Mouse (Mus musculus) G1E-ER4 (cell line): Measurements from ENCODE around the gene Art3. TPM values are rescaled to one million over a fixed set of nuclear protein-coding genes. Genes with fewer than 3 reads are reported as not detected.

Source experiments
- GATA1 ChIP-seq: IDR thresholded peaks from one replicate; pipeline ENCODE4 v1.8.0; 2012; ENCODE audit warnings: low read length, inconsistent platforms
- polyA plus RNA-seq: library from polyadenylated mRNA; stranded (reverse); fragments of >175 nt; gene quantifications from 2 replicates; pipeline ENCODE4 v1.2.3, GENCODE M21; 2012

Art3 gene
- polyA plus RNA-seq, 1 experiment = not detected

DNA sequence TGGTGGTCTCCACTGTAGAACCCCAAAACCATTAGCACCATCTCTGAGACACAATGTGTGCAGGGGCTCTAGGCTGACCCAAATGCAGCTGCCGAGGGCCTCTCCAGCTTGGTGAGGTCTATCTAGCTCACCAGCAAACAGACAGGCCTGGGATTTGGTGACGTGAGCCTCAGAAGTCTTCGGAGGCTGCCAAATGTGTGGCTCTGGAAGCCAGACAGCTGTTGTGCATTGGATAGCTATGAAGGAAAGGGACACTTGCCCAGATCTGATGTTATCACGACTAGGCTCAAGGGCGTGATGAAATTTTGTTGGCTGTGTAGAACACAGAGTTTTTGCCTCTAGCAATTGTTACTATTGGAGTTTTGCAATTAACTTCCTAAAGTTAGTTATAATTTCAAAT is 8.4 kb upstream of the Art3 start:
- no peak for TF ChIP-seq GATA1

DNA sequence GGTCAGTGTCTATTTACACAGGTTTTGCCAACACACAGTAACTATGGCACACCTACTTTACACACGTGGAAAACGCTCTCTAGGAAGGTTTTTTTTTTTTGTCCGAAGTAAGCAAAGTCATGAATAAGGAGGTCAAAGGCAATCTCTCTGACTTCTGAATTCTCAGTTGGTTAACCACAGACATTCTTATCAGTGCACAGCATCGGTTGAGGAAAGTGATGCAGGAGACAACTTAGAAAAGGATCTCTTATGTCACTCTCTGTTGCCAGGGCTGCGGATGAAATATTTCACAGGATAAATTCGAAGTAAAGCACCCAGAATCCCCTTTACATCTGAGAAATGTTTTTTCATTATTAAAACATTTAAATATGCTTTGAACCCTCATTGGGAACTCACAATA is 4.3 kb upstream of the Art3 start:
- no peak for TF ChIP-seq GATA1

- TF ChIP-seq GATA1 = no peak
Measured at GRCm38 (mm10) chr5:92327929-92328328, 3.7 kb upstream of the Art3 start, which contains the start of gene Cxcl9. Cxcl9 (minus strand) TSS chr5:92328079.

- no peak for TF ChIP-seq GATA1
Measured at GRCm38 (mm10) chr5:92331122-92331521, 505 bp upstream of the Art3 start.

- TF ChIP-seq GATA1 = no peak
Measured at GRCm38 (mm10) chr5:92332359-92332840, 773 bp downstream of the Art3 start.

- no peak for TF ChIP-seq GATA1
Measured at GRCm38 (mm10) chr5:92336743-92337142, 5.1 kb downstream of the Art3 start.

GRCm38 (mm10) chr5:92340606-92341005 is 9.0 kb downstream of the Art3 start:
- TF ChIP-seq GATA1 = no peak

DNA sequence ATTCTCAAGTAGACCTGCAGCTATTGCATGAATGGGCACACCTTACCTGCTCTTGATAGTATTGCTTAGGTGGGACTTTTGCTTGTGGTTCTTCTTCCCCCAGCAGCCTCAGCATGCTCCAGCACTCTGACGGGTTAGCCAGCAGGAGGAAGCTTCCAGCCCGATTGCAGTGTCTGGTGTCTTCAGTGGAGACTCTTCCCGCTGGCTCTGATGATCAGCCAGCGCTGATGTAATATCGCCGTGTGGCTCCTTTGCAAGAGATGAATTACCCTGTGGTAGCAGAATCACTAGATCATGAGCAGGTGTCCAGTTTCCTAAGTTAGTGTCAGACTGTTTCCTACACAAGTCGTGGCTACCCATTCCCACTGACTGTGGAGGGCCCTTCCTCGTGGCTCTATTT is 13.4 kb downstream of the Art3 start:
- no peak for TF ChIP-seq GATA1

DNA sequence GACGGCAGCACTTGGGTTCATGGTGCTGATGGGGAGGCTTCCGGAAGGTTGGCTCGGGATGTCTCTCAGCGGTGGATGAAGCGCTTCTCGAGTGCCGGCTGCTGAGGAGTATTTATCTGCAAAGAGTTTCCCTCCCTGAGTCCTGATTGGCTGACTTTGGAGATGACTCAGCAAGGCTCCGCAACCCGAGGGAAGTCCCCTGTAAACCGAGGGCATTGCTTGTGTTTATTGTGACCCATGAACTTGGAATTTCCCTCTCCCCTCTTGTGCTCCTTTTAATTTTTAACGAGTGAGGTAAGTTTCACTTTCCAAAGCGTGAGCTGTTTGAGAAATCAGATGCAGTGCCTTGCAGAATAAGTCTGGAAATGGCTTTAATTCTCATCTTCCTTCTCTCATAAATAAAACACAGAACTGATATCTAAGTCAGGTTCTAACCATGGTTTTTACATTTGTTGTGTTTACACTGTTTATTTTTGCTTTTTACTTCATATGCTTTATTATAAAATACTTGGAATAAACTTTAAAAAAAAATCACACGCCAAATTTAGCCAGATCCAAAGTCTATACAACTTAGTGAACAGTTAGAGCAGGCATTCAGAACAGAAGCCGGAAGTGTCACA is 17.3 kb downstream of the Art3 start, which contains the start of gene Cxcl10:
Gene Cxcl10 (minus strand): TSS at position 96 of the 620 bp plus-strand sequence.
- TF ChIP-seq GATA1 = no peak

DNA sequence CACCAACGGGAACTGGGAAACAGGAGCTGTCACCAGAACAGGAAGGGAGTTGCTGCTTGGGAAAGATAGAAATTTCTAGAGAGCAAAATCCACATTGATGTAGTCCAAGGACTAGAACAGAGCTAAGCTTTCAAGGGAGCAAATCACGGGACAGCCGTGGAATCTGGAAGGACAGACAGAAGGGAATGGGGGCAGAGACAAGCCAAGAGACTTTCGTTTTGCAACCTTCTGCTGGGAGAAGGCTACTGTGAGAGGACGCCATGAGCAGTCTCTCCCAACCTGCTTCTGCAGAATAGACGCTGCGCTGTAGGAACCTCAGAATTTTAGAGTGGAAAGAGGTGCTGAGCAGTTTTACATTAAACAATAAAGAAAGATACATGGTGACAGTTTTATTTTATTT is 18.1 kb downstream of the Art3 start:
- no peak for TF ChIP-seq GATA1

- no peak for TF ChIP-seq GATA1
Measured at GRCm38 (mm10) chr5:92353517-92353916, 21.9 kb downstream of the Art3 start.

- TF ChIP-seq GATA1 = no peak
Measured at GRCm38 (mm10) chr5:92358033-92358432, 26.4 kb downstream of the Art3 start.

DNA sequence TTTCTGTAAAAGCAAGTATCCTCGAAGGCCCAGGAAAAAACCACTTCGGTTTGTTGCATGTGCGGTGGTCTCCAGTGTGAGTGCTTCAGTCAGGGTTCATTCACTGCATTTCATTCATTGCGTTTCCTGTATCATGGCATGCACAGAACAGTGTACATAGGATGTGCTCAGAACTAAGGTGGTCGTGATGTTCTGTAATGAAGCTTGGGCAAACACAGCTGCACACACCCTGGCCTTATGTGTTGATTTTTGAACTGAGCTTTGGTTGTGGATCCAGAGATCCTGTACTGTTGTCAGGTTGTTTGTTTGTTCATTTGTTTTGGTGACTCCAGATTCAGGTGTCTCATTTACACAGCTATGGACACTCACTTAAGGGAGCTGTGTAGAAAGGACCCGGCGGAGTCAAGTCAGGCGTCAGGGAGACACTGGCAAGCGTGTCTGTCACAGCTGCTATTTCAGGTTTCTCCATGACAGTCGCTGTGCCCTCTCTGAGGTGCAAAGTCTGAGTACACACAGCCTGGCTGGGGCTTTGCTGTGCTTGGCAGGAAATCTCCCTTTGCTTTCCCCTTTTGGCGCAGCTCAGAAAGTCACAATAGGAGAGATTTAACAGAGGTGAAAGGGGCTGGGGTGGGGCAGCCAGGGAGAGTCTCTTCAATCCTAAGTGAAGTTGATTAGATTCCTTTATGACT is 27.3 kb downstream of the Art3 start:
- no peak for TF ChIP-seq GATA1

DNA sequence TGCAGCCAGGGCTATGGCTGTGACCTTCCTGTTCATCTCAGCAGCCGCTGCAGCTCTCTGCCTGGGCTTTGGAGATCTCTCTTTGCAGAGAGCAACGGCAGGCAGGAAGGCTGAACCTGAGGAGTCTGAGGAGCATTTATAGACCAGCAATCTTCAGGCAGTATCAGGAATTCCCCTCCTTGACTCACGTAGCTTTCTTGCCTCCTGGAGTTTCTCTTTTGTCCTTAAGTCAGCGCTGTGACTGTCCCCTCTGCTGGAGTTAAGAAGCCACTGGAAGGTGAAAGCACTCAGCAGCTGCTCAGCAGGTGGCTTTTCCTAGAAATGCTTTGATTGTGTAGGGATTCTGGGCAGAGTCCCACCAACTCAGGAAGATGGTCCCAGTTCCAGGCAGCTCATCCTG is 31.6 kb downstream of the Art3 start:
- no peak for TF ChIP-seq GATA1

DNA sequence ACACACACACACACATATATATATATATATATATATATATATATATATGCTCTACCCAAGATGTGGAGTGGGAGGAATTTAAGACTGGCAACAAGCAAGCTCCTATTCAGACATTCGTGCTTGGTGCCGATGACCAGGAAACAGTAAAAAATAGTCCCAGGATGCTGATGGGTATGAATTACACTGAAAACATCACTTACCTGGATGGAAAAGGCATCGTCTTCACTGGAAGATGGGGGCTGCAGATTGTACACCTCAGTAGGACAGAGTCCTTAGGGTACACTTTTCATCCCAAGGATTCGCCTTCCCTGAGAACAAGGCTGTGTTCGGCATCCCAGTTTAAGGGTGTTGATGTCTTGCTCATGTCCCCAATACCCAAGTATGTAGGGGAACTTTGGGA is 32.4 kb downstream of the Art3 start:
- no peak for TF ChIP-seq GATA1

DNA sequence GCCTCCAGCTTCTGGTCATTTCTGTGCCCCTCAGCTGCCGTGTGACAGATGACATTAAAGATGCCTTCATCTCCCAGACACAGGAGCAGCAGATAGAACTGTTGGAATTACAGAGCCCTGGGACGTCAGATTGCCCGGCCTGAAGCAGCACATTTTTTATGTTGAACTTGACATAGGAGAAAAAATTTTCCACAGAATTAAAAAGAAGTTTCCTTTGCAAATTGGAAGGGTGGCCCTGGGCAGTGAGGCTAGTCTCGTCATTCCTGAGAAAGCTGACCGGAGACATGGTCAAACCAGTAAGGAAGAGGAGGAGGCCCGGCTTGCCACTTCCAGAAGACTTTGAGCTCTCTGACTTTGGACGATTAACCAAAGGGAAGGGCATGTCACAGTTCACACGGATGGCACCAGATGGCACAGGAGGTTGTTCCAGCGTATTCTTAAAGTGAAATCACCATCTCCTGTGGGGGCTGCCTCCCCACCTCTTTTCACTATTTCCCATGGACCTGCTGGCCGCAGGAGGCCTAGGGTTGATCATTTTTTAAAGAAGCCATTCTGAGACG is 33.6 kb downstream of the Art3 start:
- no peak for TF ChIP-seq GATA1

DNA sequence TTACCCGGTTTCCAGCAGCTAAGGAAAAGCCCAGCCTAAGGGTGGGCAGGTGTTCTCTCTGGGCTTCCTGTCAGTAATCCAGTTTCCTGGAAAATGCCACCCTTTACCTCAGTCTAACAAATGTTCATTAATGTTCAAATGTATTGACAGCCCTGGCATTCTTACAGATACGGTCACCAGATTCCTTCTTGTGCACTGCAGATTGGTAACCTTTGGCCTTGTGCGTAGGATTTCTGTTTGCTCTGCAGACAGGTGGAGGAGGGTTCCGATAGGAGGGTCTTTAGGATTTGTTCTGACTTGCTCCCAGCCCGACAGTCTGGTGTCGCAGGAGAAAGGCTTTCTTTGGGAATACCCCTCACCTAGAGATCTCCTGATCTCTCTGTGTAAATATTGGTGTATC is 34.9 kb downstream of the Art3 start:
- no peak for TF ChIP-seq GATA1
